Mouse (Mus musculus) kidney, adult 18-20 months (tissue): ENCODE measurements around the gene Zmynd8.
A peak's percentile ranks its signal among the peaks of the same experiment; 100 is the strongest.

ENCODE experiments used
- DNase-seq: peaks from one replicate; pipeline ENCODE4 v3.0.0; 2021

Zmynd8 gene

GRCm38 (mm10) chr2:165896171-165896570 lies 2.6 kb downstream of the Zmynd8 start:
- DNase-seq: no peak

- no peak for DNase-seq
These were observed 3.1 kb downstream of the Zmynd8 start for GRCm38 (mm10) chr2:165895687-165896086.

GRCm38 (mm10) chr2:165894533-165894932 lies 4.3 kb downstream of the Zmynd8 start:
- no peak for DNase-seq

GRCm38 (mm10) chr2:165893232-165893631 lies 5.6 kb downstream of the Zmynd8 start:
- DNase-seq: no peak

- no peak for DNase-seq
These were observed 6.2 kb downstream of the Zmynd8 start for GRCm38 (mm10) chr2:165892626-165893025.

GRCm38 (mm10) chr2:165890401-165890800 lies 8.4 kb downstream of the Zmynd8 start:
- DNase-seq: no peak

- no peak for DNase-seq
These were observed 8.9 kb downstream of the Zmynd8 start for GRCm38 (mm10) chr2:165889874-165890273.

- DNase-seq: no peak
These were observed 9.6 kb downstream of the Zmynd8 start for GRCm38 (mm10) chr2:165889266-165889665.

GRCm38 (mm10) chr2:165888813-165889221 lies 10.0 kb downstream of the Zmynd8 start:
- no peak for DNase-seq

GRCm38 (mm10) chr2:165888396-165888795 lies 10.4 kb downstream of the Zmynd8 start:
- DNase-seq: peak; percentile 86

GRCm38 (mm10) chr2:165886857-165887628 lies 11.8 kb downstream of the Zmynd8 start:
- DNase-seq: peak; percentile 74

- peak; percentile 66 for DNase-seq
These were observed 12.3 kb downstream of the Zmynd8 start for GRCm38 (mm10) chr2:165886482-165886856.

- DNase-seq: no peak
These were observed 12.9 kb downstream of the Zmynd8 start for GRCm38 (mm10) chr2:165885951-165886320.

- DNase-seq: peak; percentile 82
These were observed 13.4 kb downstream of the Zmynd8 start for GRCm38 (mm10) chr2:165885225-165885950.

- DNase-seq: peak; percentile 100
These were observed 14.1 kb downstream of the Zmynd8 start for GRCm38 (mm10) chr2:165884577-165885224.

- peak; percentile 77 for DNase-seq
These were observed 14.8 kb downstream of the Zmynd8 start for GRCm38 (mm10) chr2:165883846-165884576.

- DNase-seq: peak; percentile 64
These were observed 15.8 kb downstream of the Zmynd8 start for GRCm38 (mm10) chr2:165883006-165883405.

- peak; percentile 67 for DNase-seq
These were observed 17.0 kb downstream of the Zmynd8 start for GRCm38 (mm10) chr2:165881585-165882431.

- no peak for DNase-seq
These were observed 17.6 kb downstream of the Zmynd8 start for GRCm38 (mm10) chr2:165881220-165881584.

GRCm38 (mm10) chr2:165880501-165881182 lies 18.2 kb downstream of the Zmynd8 start:
- DNase-seq: peak; percentile 90

- DNase-seq: no peak
These were observed 19.2 kb downstream of the Zmynd8 start for GRCm38 (mm10) chr2:165879403-165880178.
